Mouse (Mus musculus) spleen, postnatal 10 days (tissue): ENCODE results near the gene Hoxd8.

ENCODE experiments used
- DNase-seq, 2 experiments: peaks; one replicate each; pipeline ENCODE4 v3.0.0; 2021 to 2022; ENCODE audit warnings: low spot score in 2 of 2

Gene Hoxd8

GRCm38 (mm10) chr2:74733765-74734164, 29.4 kb downstream of the Hoxd8 start:
- DNase-seq = no peak

- DNase-seq = no peak
These were observed 30.0 kb downstream of the Hoxd8 start for GRCm38 (mm10) chr2:74734451-74734850.

GRCm38 (mm10) chr2:74734996-74735811, 30.8 kb downstream of the Hoxd8 start:
- DNase-seq = no peak

- DNase-seq = no peak
These were observed 31.7 kb downstream of the Hoxd8 start for GRCm38 (mm10) chr2:74735851-74736687.

GRCm38 (mm10) chr2:74736688-74737577, 32.5 kb downstream of the Hoxd8 start:
- DNase-seq = no peak

GRCm38 (mm10) chr2:74737578-74738070, 33.2 kb downstream of the Hoxd8 start:
- DNase-seq = no peak

- no peak for DNase-seq
These were observed 34.4 kb downstream of the Hoxd8 start for GRCm38 (mm10) chr2:74738623-74739475.

- DNase-seq = no peak
These were observed 35.0 kb downstream of the Hoxd8 start for GRCm38 (mm10) chr2:74739476-74739800.

GRCm38 (mm10) chr2:74739869-74740268, 35.5 kb downstream of the Hoxd8 start:
- DNase-seq = no peak

- DNase-seq = no peak
These were observed 36.1 kb downstream of the Hoxd8 start for GRCm38 (mm10) chr2:74740311-74741091.

- DNase-seq = no peak
These were observed 37.0 kb downstream of the Hoxd8 start for GRCm38 (mm10) chr2:74741252-74741978.

GRCm38 (mm10) chr2:74741979-74742277, 37.5 kb downstream of the Hoxd8 start:
- DNase-seq = no peak

- no peak for DNase-seq
These were observed 41.3 kb downstream of the Hoxd8 start for GRCm38 (mm10) chr2:74745540-74746297.

- no peak for DNase-seq
These were observed 42.0 kb downstream of the Hoxd8 start for GRCm38 (mm10) chr2:74746298-74746921.

GRCm38 (mm10) chr2:74747006-74747405, 42.6 kb downstream of the Hoxd8 start:
- no peak for DNase-seq

GRCm38 (mm10) chr2:74747661-74748141, 43.3 kb downstream of the Hoxd8 start:
- DNase-seq = no peak

- no peak for DNase-seq
These were observed 44.1 kb downstream of the Hoxd8 start for GRCm38 (mm10) chr2:74748436-74748995.
